Mouse (Mus musculus) forebrain, embryonic 13.5 days (tissue): ENCODE measurements at regions not wholly inside any gene's neighbourhood (a gene's known extent, or its start where the extent isn't known, plus 50 kb on each side); places are given as distances from the start of the nearest gene placed in this dataset.

ENCODE experiments used
- ATAC-seq: fragments of 200-750 bp; cut with Nextera tagmentation; 2 replicates; pipeline ENCODE4 v1.8.0; 2017
- H3K27ac ChIP-seq: fragments of 300-500 bp; sonication (generic); 2 replicates; pipeline ENCODE4 v1.5.1; 2015; ENCODE audit warnings: inconsistent platforms, mild to moderate bottlenecking, moderate library complexity
- H3K27me3 ChIP-seq: fragments of 300-500 bp; sonication (generic); 2 replicates; pipeline ENCODE4 v1.6.1; 2015; ENCODE audit warnings: mild to moderate bottlenecking, inconsistent platforms
- H3K36me3 ChIP-seq: fragments of 300-500 bp; sonication (generic); 2 replicates; pipeline ENCODE4 v1.6.1; 2015; ENCODE audit warnings: mild to moderate bottlenecking, inconsistent platforms; ENCODE audit not compliant: poor library complexity, severe bottlenecking
- H3K4me1 ChIP-seq: fragments of 300-500 bp; sonication (generic); 2 replicates; pipeline ENCODE4 v1.6.1; 2015; ENCODE audit warnings: inconsistent platforms
- H3K4me2 ChIP-seq: fragments of 300-500 bp; sonication (generic); 2 replicates; pipeline ENCODE4 v1.6.1; 2015; ENCODE audit warnings: inconsistent platforms, mild to moderate bottlenecking, moderate library complexity
- H3K4me3 ChIP-seq: fragments of 300-500 bp; sonication (generic); 2 replicates; pipeline ENCODE4 v1.5.1; 2015; ENCODE audit warnings: mild to moderate bottlenecking, inconsistent platforms
- H3K9ac ChIP-seq: fragments of 300-500 bp; sonication (generic); 2 replicates; pipeline ENCODE4 v1.6.1; 2015; ENCODE audit warnings: mild to moderate bottlenecking, inconsistent platforms
- H3K9me3 ChIP-seq: fragments of 300-500 bp; sonication (generic); replicated peaks from 2 replicates; pipeline ENCODE4 v1.6.1; 2016; ENCODE audit warnings: inconsistent platforms
- WGBS: fragments of 180-500 bp; shearing (Covaris S2); methylation state at CpG from one replicate; pipeline ENCODE4 v1.1.7; 2015; 5-methylcytosine and 5-hydroxymethylcytosine counted together

DNA sequence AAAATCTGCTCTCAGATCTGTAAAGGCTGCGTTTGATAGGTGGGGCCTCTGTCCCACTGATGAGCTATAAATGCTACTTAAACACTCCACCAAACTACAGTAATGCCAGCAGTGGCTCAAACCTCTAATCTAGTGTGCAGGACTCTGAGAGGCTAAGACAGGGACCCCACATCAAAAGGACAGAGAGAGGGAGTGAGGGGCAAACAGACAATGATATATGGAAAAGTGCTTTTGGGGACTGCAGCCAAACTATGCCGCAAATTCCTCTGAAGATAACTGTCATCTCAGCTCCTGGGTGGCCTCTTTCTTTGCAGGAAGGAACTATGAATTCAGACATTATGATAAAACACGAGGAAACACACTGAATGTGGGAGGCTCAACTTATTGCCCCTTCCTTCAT lies 138.9 kb upstream of the Ddit4l start:
- Histone ChIP-seq H3K4me2 (no peak overlapping the region), H3K9me3 (no peaks in the 10 kb centered on the region; the same call in 1 of the 2 replicates), H3K4me3 (no peak overlapping the region), H3K27ac (peak overlapping the region; percentile 28; the same call in 1 of the 2 replicates), H3K36me3 (no peaks in the 10 kb centered on the region), H3K4me1 (peaks cover 11% of the 10 kb centered on the region; the same call in 1 of the 2 replicates), H3K27me3 (no peaks in the 10 kb centered on the region), H3K9ac (no peak overlapping the region)
- WGBS, result 48% methylated on average over 3 of the region's 3 CpGs
- ATAC-seq, result peak; percentile 43; the same call in 1 of the 2 replicates

DNA sequence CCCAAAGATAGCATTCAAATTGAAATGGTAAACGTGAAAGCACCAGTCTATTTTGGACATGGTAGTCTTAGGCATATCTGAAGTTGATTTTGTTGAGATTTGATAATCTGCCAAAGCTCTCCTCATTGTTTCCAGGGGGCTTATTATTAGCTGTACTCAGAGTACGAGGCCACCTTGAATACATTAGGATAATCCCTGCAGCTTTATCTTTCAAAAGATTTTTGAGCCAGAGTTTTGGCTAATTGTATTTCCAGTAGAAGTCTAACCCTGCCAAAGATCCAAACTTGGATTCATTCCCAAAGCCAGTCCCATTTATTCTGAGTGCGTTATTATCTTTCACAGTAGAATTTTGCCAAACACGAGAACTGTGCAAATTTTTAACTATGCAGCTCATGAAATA lies 138.4 kb upstream of the Ddit4l start:
- ATAC-seq, result peak; percentile 68; the same call in 1 of the 2 replicates
- no peak overlapping the region for H3K4me2 ChIP-seq

DNA sequence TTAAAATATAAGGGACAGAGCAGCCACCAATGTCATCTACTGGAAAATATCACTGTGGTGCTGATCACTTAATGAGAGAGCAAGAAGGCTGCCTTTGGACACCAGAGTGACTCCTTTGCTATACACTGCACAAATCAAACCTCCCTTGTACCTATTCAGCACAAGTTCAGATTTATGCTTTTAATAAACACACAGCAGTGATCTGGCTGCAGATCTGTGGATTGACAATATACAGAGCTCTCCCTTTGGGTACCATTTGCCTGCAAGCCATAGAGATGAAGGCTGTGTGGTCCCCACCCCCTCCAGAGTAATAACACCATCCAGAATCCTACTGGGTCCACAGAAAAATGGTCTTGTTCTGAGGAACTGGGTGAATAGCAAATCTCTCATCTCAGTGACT lies 131.8 kb upstream of the Ddit4l start:
- H3K27me3 ChIP-seq, result no peaks in the 10 kb centered on the region
- no peaks in the 10 kb centered on the region for H3K9me3 ChIP-seq
- no peak overlapping the region for H3K9ac ChIP-seq
- H3K27ac ChIP-seq, result no peak overlapping the region
- no peaks in the 10 kb centered on the region for H3K36me3 ChIP-seq
- ATAC-seq, result no peak
- H3K4me2 ChIP-seq, result no peak overlapping the region
- no peaks in the 10 kb centered on the region for H3K4me1 ChIP-seq
- H3K4me3 ChIP-seq, result no peak overlapping the region

More for the DNA sequence above, 138.4 kb upstream of the Ddit4l start:
- no peaks in the 10 kb centered on the region for H3K9me3 ChIP-seq
- H3K4me1 ChIP-seq, result peaks cover 11% of the 10 kb centered on the region; the same call in 1 of the 2 replicates
- H3K27me3 ChIP-seq, result no peaks in the 10 kb centered on the region
- peak overlapping the region; percentile 28; the same call in 1 of the 2 replicates for H3K27ac ChIP-seq
- H3K36me3 ChIP-seq, result no peaks in the 10 kb centered on the region
- 28% methylated on average over 4 of the region's 4 CpGs for WGBS
- H3K4me3 ChIP-seq, result no peak overlapping the region
- H3K9ac ChIP-seq, result no peak overlapping the region

GRCm38 (mm10) chr3:137491508-137492019 lies 129.8 kb upstream of the Ddit4l start:
- H3K4me1 ChIP-seq, result no peaks in the 10 kb centered on the region
- H3K4me2 ChIP-seq, result no peak overlapping the region
- ATAC-seq, result no peak
- no peak overlapping the region for H3K9ac ChIP-seq
- H3K36me3 ChIP-seq, result no peaks in the 10 kb centered on the region
- 98% methylated on average over 1 of the region's 1 CpGs for whole genome bisulfite sequencing
- H3K27me3 ChIP-seq, result no peaks in the 10 kb centered on the region
- no peak overlapping the region for H3K4me3 ChIP-seq
- H3K9me3 ChIP-seq, result no peaks in the 10 kb centered on the region
- H3K27ac ChIP-seq, result no peak overlapping the region

DNA sequence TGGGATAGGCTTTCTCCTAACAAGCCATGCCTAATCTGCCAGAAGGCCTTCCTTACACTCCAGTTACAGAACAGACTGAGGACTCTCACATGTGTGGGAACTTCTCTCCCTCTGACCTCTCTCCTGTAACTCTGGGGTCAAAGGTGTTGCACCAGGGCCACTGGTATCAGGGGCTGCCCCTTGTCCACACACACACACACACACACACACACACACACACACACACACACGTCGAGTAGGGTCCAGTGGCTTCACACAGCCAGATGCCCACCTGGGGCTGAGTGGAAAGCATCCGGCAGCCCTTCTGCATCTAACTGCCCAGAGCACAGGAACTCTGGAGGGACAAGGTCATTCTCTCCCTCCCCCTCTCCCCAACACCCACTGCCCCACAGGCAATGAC lies 123.1 kb upstream of the Ddit4l start:
- Histone ChIP-seq H3K9me3 (no peaks in the 10 kb centered on the region), H3K27me3 (no peaks in the 10 kb centered on the region), H3K4me3 (no peak overlapping the region), H3K4me1 (no peaks in the 10 kb centered on the region), H3K27ac (no peak overlapping the region), H3K9ac (no peak overlapping the region), H3K4me2 (no peak overlapping the region), H3K36me3 (no peaks in the 10 kb centered on the region)
- 70% methylated on average over 3 of the region's 3 CpGs for whole genome bisulfite sequencing
- ATAC-seq, result no peak

- WGBS, result 91% methylated on average over 1 of the region's 1 CpGs
- Histone ChIP-seq H3K4me1 (no peaks in the 10 kb centered on the region), H3K9me3 (no peaks in the 10 kb centered on the region), H3K9ac (no peak overlapping the region), H3K4me3 (no peak overlapping the region), H3K27ac (no peak overlapping the region), H3K36me3 (no peaks in the 10 kb centered on the region), H3K4me2 (no peak overlapping the region), H3K27me3 (no peaks in the 10 kb centered on the region)
- no peak for ATAC-seq
Measured at GRCm38 (mm10) chr3:137511283-137511682, 110.1 kb upstream of the Ddit4l start.

GRCm38 (mm10) chr3:137512411-137512810 lies 109.0 kb upstream of the Ddit4l start:
- Histone ChIP-seq H3K27me3 (no peaks in the 10 kb centered on the region), H3K4me3 (no peak overlapping the region), H3K4me1 (no peaks in the 10 kb centered on the region), H3K27ac (no peak overlapping the region), H3K36me3 (no peaks in the 10 kb centered on the region), H3K9me3 (no peaks in the 10 kb centered on the region), H3K9ac (no peak overlapping the region), H3K4me2 (no peak overlapping the region)
- no peak for ATAC-seq
- 87% methylated on average over 2 of the region's 2 CpGs for WGBS

GRCm38 (mm10) chr3:137513026-137513425 lies 108.4 kb upstream of the Ddit4l start:
- no peaks in the 10 kb centered on the region for H3K27me3 ChIP-seq
- no peak overlapping the region for H3K4me2 ChIP-seq
- no peaks in the 10 kb centered on the region for H3K36me3 ChIP-seq
- no peaks in the 10 kb centered on the region for H3K9me3 ChIP-seq
- no peaks in the 10 kb centered on the region for H3K4me1 ChIP-seq
- no peak overlapping the region for H3K4me3 ChIP-seq
- no peak overlapping the region for H3K27ac ChIP-seq
- 74% methylated on average over 6 of the region's 6 CpGs for whole genome bisulfite sequencing
- peak; percentile 33; the same call in 1 of the 2 replicates for ATAC-seq
- no peak overlapping the region for H3K9ac ChIP-seq

DNA sequence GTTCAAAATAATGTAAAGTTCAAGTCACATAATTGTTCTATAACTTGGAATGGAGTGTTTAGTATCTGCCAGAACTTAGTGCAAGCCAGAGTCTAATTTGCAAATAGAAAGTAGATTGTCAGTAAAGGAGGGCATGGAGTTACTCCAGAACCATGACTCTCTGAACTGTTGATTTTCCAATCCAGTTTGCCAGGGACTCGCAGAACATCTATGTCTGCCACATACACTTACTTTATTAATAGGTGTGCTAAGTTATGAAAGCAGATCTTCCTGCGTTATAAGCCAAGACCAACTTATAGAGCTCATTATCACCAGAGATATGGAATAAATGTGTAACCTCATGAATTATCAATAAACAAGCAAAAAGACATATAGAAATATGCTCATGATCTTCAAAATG lies 107.2 kb upstream of the Ddit4l start:
- H3K36me3 ChIP-seq, result no peaks in the 10 kb centered on the region
- H3K4me3 ChIP-seq, result no peak overlapping the region
- H3K27ac ChIP-seq, result no peak overlapping the region
- H3K9me3 ChIP-seq, result no peaks in the 10 kb centered on the region
- H3K27me3 ChIP-seq, result no peaks in the 10 kb centered on the region
- no peak for ATAC-seq
- no peaks in the 10 kb centered on the region for H3K4me1 ChIP-seq
- no peak overlapping the region for H3K4me2 ChIP-seq
- 98% methylated on average over 2 of the region's 2 CpGs for WGBS
- H3K9ac ChIP-seq, result no peak overlapping the region

GRCm38 (mm10) chr3:137517433-137517832 lies 104.0 kb upstream of the Ddit4l start:
- Histone ChIP-seq H3K9ac (no peak overlapping the region), H3K36me3 (no peaks in the 10 kb centered on the region), H3K9me3 (no peaks in the 10 kb centered on the region), H3K27me3 (no peaks in the 10 kb centered on the region), H3K4me3 (no peak overlapping the region), H3K4me2 (no peak overlapping the region), H3K4me1 (no peaks in the 10 kb centered on the region), H3K27ac (no peak overlapping the region)
- ATAC-seq, result peak; percentile 62
- WGBS, result 68% methylated on average over 4 of the region's 4 CpGs

GRCm38 (mm10) chr3:137520191-137520590 lies 101.2 kb upstream of the Ddit4l start:
- WGBS, result 92% methylated on average over 1 of the region's 1 CpGs
- no peak overlapping the region for H3K4me3 ChIP-seq
- no peaks in the 10 kb centered on the region for H3K4me1 ChIP-seq
- H3K27me3 ChIP-seq, result no peaks in the 10 kb centered on the region
- H3K9me3 ChIP-seq, result no peaks in the 10 kb centered on the region
- H3K4me2 ChIP-seq, result no peak overlapping the region
- no peak overlapping the region for H3K9ac ChIP-seq
- no peak overlapping the region for H3K27ac ChIP-seq
- no peaks in the 10 kb centered on the region for H3K36me3 ChIP-seq
- no peak for ATAC-seq

DNA sequence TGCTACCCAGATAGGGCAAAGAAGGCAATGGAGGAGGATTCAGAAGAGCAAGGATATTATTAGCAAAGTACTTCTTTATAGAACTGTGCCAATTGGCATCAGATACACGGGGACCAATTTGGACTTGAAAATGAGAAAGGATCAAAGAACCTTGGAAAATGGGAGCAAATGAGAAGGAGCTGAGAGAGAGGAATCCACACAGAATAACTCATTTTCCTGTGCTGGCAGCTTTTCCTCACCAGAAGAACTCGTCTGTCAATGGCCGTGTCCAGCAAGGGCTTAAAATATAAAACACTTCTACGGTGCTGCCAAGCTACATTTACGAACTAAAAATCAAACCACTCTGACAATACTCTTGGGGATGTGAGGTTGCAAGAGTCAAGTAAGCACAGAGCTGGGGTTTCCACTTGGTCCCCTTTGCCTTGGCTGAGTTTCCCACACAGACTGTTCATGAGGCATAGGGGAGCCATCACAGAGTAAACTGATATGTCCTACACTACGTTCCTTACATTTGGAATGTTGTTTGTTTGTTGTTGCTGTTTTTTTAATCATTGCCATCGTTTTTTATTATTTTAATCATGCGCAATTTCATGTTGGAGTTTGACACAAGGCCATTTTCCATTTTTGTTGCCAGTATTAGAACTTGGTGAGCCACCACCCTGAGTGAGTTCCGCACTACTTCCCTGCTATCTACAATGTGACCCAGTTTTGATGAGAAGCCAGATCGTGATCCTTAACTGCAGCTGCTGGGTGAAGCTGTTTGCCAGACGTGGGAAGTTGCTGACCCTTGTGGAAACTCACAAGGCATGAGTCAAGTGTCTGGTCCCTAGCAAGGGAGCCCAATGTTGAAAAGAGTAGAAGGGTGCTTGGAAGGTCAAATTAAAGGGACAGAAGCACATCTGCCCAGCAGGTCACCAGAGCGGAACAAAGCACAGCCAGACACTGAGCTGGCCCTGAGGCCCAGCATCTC lies 95.5 kb upstream of the Ddit4l start:
- 79% methylated on average over 12 of the region's 12 CpGs for WGBS
- H3K9me3 ChIP-seq, result no peaks in the 10 kb centered on the region

More for the DNA sequence above, 95.5 kb upstream of the Ddit4l start:
- H3K36me3 ChIP-seq, result no peaks in the 10 kb centered on the region
- H3K4me3 ChIP-seq, result no peak overlapping the region
- H3K4me1 ChIP-seq, result peaks cover 12% of the 10 kb centered on the region
- no peaks in the 10 kb centered on the region for H3K27me3 ChIP-seq
- ATAC-seq, result no peak
- H3K27ac ChIP-seq, result no peak overlapping the region
- no peak overlapping the region for H3K9ac ChIP-seq
- H3K4me2 ChIP-seq, result no peak overlapping the region
